Mouse (Mus musculus) G1E (cell line): ENCODE results near the gene Spata19. TPM values are rescaled to one million over a fixed set of nuclear protein-coding genes. Genes with fewer than 3 reads are reported as not detected.

Experiments
- ATAC-seq: 2 replicates; pipeline ENCODE4 v1.8.0; 2016; ENCODE audit warnings: mild to moderate bottlenecking; ENCODE audit not compliant: insufficient number of reproducible peaks, poor library complexity, low FRiP score, severe bottlenecking; ENCODE audit errors: extremely low read depth
- DNase-seq: peaks from one replicate; pipeline ENCODE4 v3.0.0; 2012; ENCODE audit warnings: low spot score
- H3K27me3 ChIP-seq: 2 replicates; pipeline ENCODE4 v1.6.1; 2012; ENCODE audit warnings: mild to moderate bottlenecking, low read length, inconsistent platforms; ENCODE audit not compliant: insufficient read depth
- H3K36me3 ChIP-seq: replicated peaks from 2 replicates; pipeline ENCODE3; 2012; ENCODE audit warnings: mild to moderate bottlenecking, inconsistent platforms
- H3K4me1 ChIP-seq: 2 replicates; pipeline ENCODE4 v1.6.1; 2012; ENCODE audit warnings: low read depth, low read length, inconsistent platforms, mixed read lengths; ENCODE audit not compliant: insufficient read depth
- H3K4me3 ChIP-seq: 2 replicates; pipeline ENCODE4 v1.5.1; 2012; ENCODE audit warnings: low read depth, mild to moderate bottlenecking, inconsistent platforms, low read length, moderate library complexity, mixed read lengths
- H3K9me3 ChIP-seq: replicated peaks from 2 replicates; pipeline ENCODE4 v1.6.1; 2012; ENCODE audit warnings: inconsistent platforms
- CTCF ChIP-seq: IDR thresholded peaks from 2 replicates; pipeline ENCODE4 v1.5.1; 2012; ENCODE audit warnings: low read depth, low read length, inconsistent platforms, mixed read lengths
- GATA1 ChIP-seq: IDR thresholded peaks from 2 replicates; pipeline ENCODE4 v1.6.1; 2012; ENCODE audit warnings: borderline replicate concordance, low read length, inconsistent platforms, mixed read lengths
- GATA2 ChIP-seq: IDR thresholded peaks from 2 replicates; pipeline ENCODE4 v1.6.1; 2012; ENCODE audit warnings: low read depth, low read length, inconsistent platforms, borderline replicate concordance
- POLR2AphosphoS5 ChIP-seq: IDR thresholded peaks from 2 replicates; pipeline ENCODE4 v1.6.1; 2012; ENCODE audit warnings: low read depth, low read length, inconsistent platforms; ENCODE audit not compliant: insufficient replicate concordance
- TAL1 ChIP-seq: conservative IDR thresholded peaks from 2 replicates; pipeline ENCODE4 v1.6.1; 2012; ENCODE audit warnings: low read depth, low read length, inconsistent platforms, mixed read lengths
- polyA plus RNA-seq: library from polyadenylated mRNA; stranded (reverse); fragments of >175 nt; gene quantifications from 2 replicates; pipeline ENCODE4 v1.2.3, GENCODE M21; 2012
- total RNA-seq, 2 experiments: library from RNA; stranded (forward) in 1 of 2; stranded (reverse) in 1 of 2; fragments of 200-1000 nt in 1 of 2; fragments of >200 nt in 1 of 2; fragmentation: Nextera tagmentation in 1 of 2; gene quantifications; 2 replicates each; pipeline ENCODE4 v1.2.3; 2014 to 2017

Gene Spata19
- total and polyA plus RNA-seq, 3 experiments, result 0.16 TPM; not detected in 2

DNA sequence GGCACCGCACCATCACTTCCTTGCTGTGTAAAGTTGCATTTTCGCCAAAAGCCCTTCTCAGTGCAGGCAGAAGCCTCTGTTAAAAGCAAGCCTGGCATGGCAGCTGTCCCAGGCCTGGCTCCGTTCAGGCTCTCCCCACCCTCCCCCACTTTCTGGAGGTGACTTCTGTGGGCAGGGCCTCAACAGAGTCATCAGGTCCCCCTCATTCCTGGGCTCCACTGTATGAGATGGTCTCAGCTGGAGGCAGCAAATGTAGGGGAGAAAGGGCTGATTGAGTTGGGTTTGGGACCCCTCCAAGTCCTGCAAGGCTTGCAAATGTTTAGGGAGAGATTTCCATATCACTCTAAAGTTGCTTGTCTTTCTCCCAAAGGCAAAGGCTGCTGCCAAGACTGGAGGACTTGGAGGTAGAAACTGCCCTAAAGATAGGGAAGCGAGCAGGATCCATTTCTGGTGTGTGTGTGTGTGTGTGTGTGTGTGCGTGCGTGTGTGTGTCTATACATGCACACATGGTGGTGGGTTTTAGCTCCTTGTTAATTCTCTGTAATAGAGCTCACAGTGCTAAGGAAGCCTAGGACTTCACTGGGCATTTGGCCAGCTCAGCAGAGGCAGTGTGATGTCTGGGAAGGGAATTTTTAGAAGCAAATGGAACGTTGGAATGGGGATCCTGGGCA, 40.9 kb downstream of the Spata19 start:
- DNase-seq, result no peak
- H3K4me3 ChIP-seq, result no peak overlapping the region
- H3K9me3 ChIP-seq, result peaks cover 2% of the 10 kb centered on the region; the same call in 1 of the 2 replicates
- no peaks in the 10 kb centered on the region for H3K27me3 ChIP-seq
- no peaks in the 10 kb centered on the region for H3K36me3 ChIP-seq
- TF ChIP-seq POLR2AphosphoS5 (no peak), TAL1 (no peak), GATA2 (no peak), CTCF (no peak), GATA1 (no peak)
- no peaks in the 10 kb centered on the region for H3K4me1 ChIP-seq
- ATAC-seq, result no peak

DNA sequence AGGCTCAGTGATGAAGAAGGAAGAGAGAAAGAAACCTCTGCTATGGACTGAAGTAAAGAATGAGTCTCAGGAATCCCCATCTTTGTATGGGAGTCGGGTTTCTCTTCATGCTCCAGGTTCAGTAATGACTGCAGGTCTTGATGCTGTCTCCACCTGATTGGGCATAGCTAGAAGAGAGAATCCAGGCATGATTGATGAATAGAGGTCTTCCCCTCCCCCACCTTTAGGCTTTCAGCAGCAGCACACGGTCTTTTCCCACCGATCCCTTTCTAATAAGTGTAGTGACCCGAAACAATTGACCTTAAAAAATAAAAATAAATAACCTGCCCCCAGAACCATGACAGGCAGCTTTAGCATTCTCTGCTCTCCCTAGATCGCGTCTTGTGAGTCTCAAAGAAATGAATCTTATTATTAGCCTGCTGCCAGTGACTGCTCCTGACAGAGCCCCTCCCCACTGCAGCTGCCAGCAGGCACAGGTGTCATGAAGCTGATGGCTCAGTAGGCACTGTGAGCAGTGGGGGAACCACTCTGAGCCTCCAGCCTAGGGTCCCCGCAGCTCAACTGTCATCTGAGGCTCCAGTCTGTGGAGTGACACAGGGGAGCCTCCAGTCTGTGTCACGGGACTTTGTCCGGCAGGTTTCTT, 53.3 kb downstream of the Spata19 start:
- no peaks in the 10 kb centered on the region for H3K9me3 ChIP-seq
- H3K36me3 ChIP-seq, result no peaks in the 10 kb centered on the region
- H3K4me3 ChIP-seq, result no peak overlapping the region
- H3K27me3 ChIP-seq, result no peaks in the 10 kb centered on the region
- TF ChIP-seq GATA1 (no peak), TAL1 (no peak), CTCF (no peak), POLR2AphosphoS5 (no peak), GATA2 (no peak)
- DNase-seq, result no peak
- ATAC-seq, result no peak
- no peaks in the 10 kb centered on the region for H3K4me1 ChIP-seq

Other genes with a start within 250 kb of the Spata19 start
- not detected in 2 replicates for gene Jam3, start 241.4 kb upstream of the Spata19 start, total RNA-seq (2014; fragmentation: Nextera tagmentation)
- gene Jam3, start 241.4 kb upstream of the Spata19 start, total RNA-seq (2017), result not detected in 2 replicates
- not detected in 2 replicates for gene Jam3, start 241.4 kb upstream of the Spata19 start, polyA plus RNA-seq
- not detected in 2 replicates for gene Igsf9b, start 97.6 kb upstream of the Spata19 start, total RNA-seq (2014; fragmentation: Nextera tagmentation)
- gene Igsf9b, start 97.6 kb upstream of the Spata19 start, total RNA-seq (2017), result 0.06 and 0.11 TPM in 2 replicates
- gene Igsf9b, start 97.6 kb upstream of the Spata19 start, polyA plus RNA-seq, result not detected in 2 replicates